Mouse (Mus musculus): Measurements from ENCODE around the gene Wars2. TPM values are rescaled to one million over a fixed set of nuclear protein-coding genes. Genes with fewer than 3 reads are reported as not detected.

The Wars2 gene
- polyA plus RNA-seq (2012; rRNA removed) = 3.1 and 3.7 TPM in 2 replicates

GRCm38 (mm10) chr3:99140940-99141854, at the start of gene Wars2:
TSS of gene Wars2 (plus strand) at chr3:99141068.

GRCm38 (mm10) chr3:99240213-99240720, 99.4 kb downstream of the Wars2 start, which contains the start of gene Tbx15:
TSS of gene Tbx15 (plus strand) at chr3:99240381.

Other genes starting within 250 kb of the Wars2 start
- 68.4 and 93.7 TPM in 2 replicates for gene Hao2, start 247.8 kb upstream of the Wars2 start, polyA plus RNA-seq (2012; rRNA removed)
- 0.13 TPM in 1 of 2 replicates, not detected in the other for gene Tbx15, start 99.3 kb downstream of the Wars2 start, polyA plus RNA-seq (2012; rRNA removed)

Data from colon, adult 2 months (tissue).